Mouse (Mus musculus) CD4-positive helper T cell, adult 2 months (primary cell): ENCODE results near the gene Tmem54.

Source experiments
- DNase-seq: peaks from one replicate; pipeline ENCODE4 v3.0.0-alpha.2; 2012; ENCODE audit warnings: low read depth, missing footprints, low spot score

Gene Tmem54

GRCm38 (mm10) chr4:129105356-129105755 is at the start of gene Tmem54:
Tmem54 (plus strand) TSS chr4:129105548.
- DNase-seq = no peak

- DNase-seq = no peak
Measured at GRCm38 (mm10) chr4:129055562-129055961, 49.8 kb upstream of the Tmem54 start.

GRCm38 (mm10) chr4:129057533-129058206 is 47.7 kb upstream of the Tmem54 start:
- peak; percentile 96 for DNase-seq

GRCm38 (mm10) chr4:129058207-129059092 is 46.9 kb upstream of the Tmem54 start, which contains the start of gene Rnf19b:
Rnf19b (plus strand) TSS chr4:129058271.
- DNase-seq = peak; percentile 64

DNA sequence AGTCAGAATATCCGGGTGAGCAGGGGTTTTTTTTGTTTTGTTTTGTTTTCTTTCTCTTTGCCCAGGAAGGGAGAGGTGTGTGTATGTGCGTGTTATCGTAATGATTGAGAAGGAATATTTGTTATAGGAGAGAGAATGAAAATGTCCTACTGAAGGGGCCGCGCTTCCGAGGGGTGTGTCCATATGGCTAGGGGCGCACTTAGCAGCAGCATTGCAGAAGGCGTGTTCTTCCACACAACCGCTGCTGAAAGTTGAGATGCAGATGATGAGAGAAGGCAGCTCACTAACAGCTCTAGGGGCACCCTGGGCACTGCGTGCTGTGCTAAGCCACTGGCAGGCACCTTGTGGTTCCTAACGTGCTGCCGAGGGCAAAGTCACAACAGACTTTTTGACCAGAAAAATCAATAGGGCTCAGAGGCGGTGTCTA is 46.2 kb upstream of the Tmem54 start:
- DNase-seq = peak; percentile 68

DNA sequence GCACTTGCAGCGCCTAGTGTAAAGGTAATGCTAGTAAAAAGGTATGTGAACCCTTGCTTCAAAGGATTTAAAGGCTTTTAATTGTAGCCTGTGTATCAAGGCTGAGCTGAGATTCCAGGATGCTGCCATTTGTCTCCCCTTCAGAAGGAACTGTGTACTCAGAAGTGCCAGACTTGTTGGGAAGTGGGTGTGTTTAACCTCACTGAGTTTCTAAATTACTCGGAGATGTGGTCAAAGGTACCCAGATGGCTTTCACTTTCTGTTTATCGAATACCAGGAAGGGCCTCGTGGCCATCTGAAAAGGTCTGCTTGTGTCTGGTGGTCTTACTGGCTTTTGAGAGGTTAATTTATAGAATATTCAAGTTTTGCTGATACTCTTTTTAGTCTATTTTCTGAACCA is 45.4 kb upstream of the Tmem54 start:
- peak; percentile 76 for DNase-seq

- DNase-seq = no peak
Measured at GRCm38 (mm10) chr4:129061486-129061885, 43.9 kb upstream of the Tmem54 start.

- DNase-seq = no peak
Measured at GRCm38 (mm10) chr4:129062281-129063075, 42.9 kb upstream of the Tmem54 start.

GRCm38 (mm10) chr4:129065688-129066236 is 39.6 kb upstream of the Tmem54 start:
- no peak for DNase-seq

DNA sequence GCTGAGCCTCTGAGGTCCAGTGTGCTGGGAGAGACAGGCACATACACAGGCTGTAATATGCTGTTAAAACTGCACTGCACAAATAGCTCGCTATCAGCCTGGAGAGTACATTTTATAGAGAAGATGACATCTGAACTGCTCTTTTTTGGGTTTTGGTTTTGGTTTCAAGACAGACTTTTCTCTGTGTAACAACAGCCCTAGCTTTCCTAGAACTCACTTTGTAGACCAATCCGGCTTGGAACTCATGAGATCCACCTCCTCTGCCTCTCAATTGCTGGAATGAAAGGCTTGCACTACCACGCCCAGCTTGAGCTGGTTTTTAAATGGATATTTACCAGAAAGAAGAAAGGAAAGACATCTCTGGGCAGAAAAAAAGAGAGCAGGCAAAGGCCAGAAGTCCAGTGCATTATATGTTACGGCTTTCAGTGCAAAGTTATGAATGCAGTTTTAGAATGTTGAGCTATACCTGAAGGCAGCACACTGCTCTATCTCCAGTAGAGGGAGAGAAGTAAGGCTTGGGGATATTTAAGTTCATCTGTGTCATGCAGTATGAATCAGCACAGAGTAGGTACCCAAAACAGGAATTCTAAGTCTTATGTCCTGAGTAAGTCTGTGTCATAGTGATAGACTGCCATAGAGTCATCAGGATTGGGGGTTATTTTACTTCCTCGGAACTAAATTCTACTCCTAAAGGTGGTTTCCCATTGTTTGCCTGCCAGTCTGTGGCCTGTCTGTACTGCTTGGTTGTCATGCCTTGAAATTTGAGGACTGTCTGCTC is 37.5 kb upstream of the Tmem54 start:
- DNase-seq = no peak

DNA sequence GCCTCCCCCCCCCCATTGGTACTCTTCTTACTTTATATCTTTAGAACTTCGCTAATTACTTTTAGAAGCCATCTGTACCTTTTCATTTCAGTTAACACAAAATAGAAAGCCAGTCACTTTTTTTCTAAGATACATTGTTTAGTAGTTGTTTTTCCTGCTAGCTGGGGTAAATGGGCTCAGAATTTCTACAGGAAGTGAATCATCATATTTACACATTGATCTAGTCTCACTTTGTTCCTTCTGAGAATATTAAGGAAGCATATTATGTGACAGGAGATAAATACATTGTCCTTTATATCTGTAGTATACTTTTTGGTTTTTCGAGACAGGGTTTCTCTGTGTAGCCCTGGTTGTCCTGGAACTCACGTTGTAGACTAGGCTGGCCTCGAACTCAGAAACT is 36.5 kb upstream of the Tmem54 start:
- no peak for DNase-seq

GRCm38 (mm10) chr4:129079126-129079525 is 26.2 kb upstream of the Tmem54 start:
- DNase-seq = no peak

GRCm38 (mm10) chr4:129081041-129081440 is 24.3 kb upstream of the Tmem54 start:
- no peak for DNase-seq

- no peak for DNase-seq
Measured at GRCm38 (mm10) chr4:129081512-129081911, 23.8 kb upstream of the Tmem54 start.

DNA sequence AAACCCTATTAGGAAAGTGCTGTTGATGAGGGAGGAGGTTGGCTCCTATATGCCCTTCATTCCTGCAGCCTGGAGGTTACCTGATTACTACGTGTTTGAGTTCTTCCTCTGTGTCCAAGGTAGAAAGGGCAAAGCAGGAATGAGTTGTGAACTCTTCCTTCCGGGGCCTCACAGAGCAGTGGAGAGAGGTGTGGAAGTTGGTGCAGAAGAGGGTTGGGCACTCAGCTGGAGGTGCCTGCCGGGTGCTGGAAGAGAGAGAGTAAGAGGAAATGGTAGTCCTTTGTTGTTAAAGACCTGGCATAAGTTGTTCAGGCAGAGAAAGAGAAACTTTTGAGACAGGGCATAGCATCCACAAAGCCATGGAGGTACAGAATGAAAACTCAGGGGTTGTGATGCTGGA is 23.4 kb upstream of the Tmem54 start:
- DNase-seq = no peak

DNA sequence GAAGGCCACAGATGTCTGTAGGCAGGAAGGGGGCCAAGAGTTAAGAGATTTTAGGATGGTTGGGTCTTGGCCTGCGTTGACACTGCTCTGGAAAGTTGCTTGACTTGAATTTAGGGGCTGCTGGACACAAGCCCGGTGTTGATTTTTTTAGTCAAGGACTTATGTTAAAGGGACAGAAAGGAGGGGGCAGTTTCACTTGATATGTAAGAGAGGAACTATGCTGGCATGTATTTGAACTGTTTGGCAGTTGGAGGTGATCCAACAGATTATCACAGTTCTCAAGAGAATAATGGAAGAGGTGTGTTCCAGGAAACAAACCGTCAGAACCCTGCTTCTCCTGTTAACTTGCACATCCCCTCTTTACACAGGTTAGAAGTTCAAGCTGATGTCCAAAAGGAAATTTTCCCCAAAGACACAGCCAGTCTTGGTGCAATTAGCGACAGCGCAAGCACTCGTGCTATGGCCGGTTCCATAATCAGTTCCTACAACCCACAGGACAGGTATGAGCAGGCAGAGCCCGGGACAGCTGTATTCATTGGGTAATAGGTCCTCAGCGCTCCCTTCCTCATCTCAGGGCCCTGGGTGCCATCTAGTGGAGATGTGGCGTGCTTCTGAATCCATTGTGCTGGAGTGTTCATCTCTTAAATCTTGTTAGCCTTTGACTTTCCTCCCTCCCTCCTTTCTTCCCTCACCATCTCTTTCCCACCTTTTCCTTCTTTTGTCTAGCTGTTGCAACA is 22.8 kb upstream of the Tmem54 start:
- DNase-seq = peak; percentile 75

GRCm38 (mm10) chr4:129084896-129085295 is 20.5 kb upstream of the Tmem54 start:
- DNase-seq = no peak

GRCm38 (mm10) chr4:129086078-129086477 is 19.3 kb upstream of the Tmem54 start:
- DNase-seq = peak; percentile 74

DNA sequence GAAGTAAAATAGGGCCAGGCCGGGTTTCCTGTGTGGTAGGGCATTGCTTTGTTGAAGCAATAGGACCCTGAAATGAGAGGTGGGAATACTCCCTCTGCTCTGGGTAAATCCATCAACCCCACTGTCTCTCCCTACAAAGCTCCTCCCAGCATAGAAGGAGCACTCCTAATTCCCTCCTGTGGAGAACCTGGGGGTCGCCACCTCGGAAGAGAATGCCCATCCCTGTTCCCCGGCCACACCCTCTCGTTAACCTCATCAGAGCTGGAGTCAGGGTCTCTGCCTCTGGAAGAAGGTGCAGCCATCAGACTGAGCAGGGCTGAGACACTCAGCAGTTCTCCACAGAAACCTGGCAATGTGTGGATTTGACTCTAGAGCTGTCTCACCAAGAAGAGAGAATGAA is 17.5 kb upstream of the Tmem54 start:
- no peak for DNase-seq

GRCm38 (mm10) chr4:129095276-129095675 is 10.1 kb upstream of the Tmem54 start:
- DNase-seq = no peak
